Mouse (Mus musculus) left cerebral cortex, postnatal 36 days (tissue): ENCODE results near the gene Olfr998. TPM values are rescaled to one million over a fixed set of nuclear protein-coding genes. Genes with fewer than 3 reads are reported as not detected.
"Not testable (repeated sequence)": the region's sequence is repeated elsewhere in the genome, so short reads cannot be mapped to it uniquely, and the experiment has no call there.

Experiments
- DNase-seq, 2 experiments: peaks; one replicate each; pipeline ENCODE4 v3.0.0; 2021 to 2022; ENCODE audit warnings: low spot score in 2 of 2, mixed read lengths in 1 of 2
- intact Hi-C: fragments of 180-260 bp; cut with DNase I; formaldehyde crosslinking; loops from one replicate; pipeline ENCODE4 v1.15.1; 2025
- total RNA-seq, 2 experiments: library from RNA; stranded (reverse); gene quantifications; 2 replicates each; pipeline ENCODE4 v1.2.3; 2021

Olfr998 gene
- total RNA-seq = not detected

DNA sequence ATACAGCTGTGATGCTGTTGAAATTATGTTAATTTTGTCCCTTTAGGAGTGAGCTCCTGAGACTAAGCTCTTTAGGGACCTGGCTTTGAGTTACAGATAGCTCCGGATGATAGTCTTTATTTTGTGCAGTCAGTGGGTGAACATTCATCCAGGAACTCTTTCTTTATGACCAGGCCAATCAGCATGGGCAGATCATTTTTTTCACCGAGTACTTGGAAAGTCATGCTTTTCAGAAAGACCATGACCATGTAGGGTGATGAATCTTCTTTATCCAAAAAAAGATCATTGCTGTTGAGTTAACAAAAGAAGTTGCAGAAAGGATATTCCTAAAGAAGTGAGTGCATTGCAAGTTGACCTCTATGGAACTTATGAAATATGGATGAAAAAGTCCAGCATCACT, at the start of gene Olfr998:
Gene Olfr998, plus strand, starts transcription at position 301 of the 400 bp plus-strand sequence.
- DNase-seq, intact Hi-C loops: not testable (repeated sequence)

GRCm38 (mm10) chr2:85554806-85555205, 33.9 kb upstream of the Olfr998 start:
- intact Hi-C loops = no loop called here

DNA sequence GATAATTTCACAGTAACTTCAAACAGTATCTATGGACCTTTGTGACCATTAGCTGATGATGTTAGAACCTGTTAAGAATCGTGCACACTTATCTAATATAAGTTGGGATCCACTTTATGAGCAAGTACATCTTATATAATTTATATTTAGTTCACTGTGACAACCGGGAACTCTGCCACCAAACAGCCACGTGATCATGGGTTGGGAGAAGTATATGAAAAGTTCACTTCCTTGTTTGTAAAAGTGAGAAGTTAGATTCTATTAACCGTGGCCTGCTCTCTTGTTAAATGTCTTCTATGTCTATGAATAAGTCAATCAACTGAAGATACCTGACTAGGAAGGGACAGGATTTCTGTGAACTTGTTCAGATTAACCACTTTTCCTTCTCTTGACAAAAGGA, 28.5 kb upstream of the Olfr998 start:
- intact Hi-C loops = loop anchor here (2.0 kb wide), 1 partner anchor 313 kb away; no protein-coding TSS in a partner anchor
- no peak for DNase-seq

More at GRCm38 (mm10) chr2:85554806-85555205, 33.9 kb upstream of the Olfr998 start:
- DNase-seq = no peak

DNA sequence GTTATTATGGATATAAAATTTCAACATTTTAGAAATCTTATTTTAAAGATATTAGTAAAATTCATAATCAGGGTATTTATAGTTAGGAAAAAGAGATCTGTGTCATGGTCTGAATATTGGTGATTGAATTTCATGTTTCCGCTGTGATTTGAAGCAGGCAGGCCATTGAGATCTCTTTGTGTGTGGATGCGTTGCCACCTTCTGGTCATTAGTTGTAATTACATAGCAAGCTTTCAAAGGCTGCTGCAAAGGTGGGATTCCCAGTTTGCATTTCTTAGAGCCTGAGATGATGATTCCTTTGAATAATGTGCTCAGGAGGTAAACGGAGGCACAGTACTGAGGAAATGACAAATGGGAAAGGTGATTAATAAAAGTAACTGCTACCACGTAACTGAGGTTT, 27.6 kb upstream of the Olfr998 start:
- peak; percentile 6 to 27 for DNase-seq
- intact Hi-C loops = loop anchor here (1.0 to 2.0 kb wide), 2 partner anchors 314 to 438 kb away; no protein-coding TSS in a partner anchor

DNA sequence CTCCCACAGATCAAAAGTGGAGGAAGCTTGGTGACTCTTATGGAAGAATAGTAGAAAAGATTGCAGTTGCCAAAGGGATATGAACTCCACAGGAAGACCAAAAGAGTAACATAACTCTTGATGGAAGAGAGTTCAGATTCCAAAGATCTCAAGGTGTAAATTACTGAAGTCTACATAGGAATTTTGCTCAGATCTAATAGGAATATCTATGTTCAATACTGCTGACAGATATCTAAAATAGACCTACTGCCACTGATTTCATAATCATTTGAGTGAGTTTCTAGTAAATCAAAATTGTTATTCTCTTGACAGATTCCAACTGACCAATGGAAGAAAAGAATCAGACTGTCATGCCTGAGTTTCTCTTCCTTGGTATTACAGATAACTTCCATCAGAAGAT, 9.8 kb upstream of the Olfr998 start, which contains the start of gene Olfr996:
Gene Olfr996, plus strand, starts transcription at position 301 of the 400 bp plus-strand sequence.
- intact Hi-C loops = no loop called here

DNA sequence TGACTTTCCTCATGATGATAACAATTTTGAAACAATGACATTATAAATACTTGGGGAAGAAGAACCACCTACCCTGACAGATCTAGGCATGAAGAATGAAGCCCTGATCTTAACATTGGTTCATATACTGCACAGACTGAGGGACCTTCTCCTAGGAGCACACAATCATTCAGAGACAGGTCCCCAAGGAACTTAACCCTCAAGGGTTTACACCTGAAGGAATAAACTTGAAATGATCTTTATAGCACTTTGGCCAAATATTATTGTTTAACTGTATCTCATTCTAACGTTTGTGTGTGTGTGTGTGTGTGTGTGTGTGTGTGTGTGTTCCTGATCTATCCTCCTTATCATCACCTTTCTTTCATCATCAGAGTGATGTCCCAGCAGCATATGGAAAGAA, 23.1 kb downstream of the Olfr998 start, which contains the start of gene Olfr1000:
Gene Olfr1000, minus strand, starts transcription at position 101 of the 400 bp plus-strand sequence.
- no peak for DNase-seq
- intact Hi-C loops = no loop called here

More for the DNA sequence above, 9.8 kb upstream of the Olfr998 start, which contains the start of gene Olfr996:
- no peak for DNase-seq

Other genes with a start within 250 kb of the Olfr998 start
- not detected for gene Olfr987, start 249.6 kb upstream of the Olfr998 start, total RNA-seq
- not detected for gene Olfr988, start 225.7 kb upstream of the Olfr998 start, total RNA-seq
- not detected for gene Olfr992, start 179.5 kb upstream of the Olfr998 start, total RNA-seq
- not detected for gene Olfr993, start 174.1 kb upstream of the Olfr998 start, total RNA-seq
- not detected for gene Olfr994, start 152.5 kb upstream of the Olfr998 start, total RNA-seq
- not detected for gene Olfr995, start 145.3 kb upstream of the Olfr998 start, total RNA-seq
- gene 4833423E24Rik, start 69.9 kb upstream of the Olfr998 start, total RNA-seq = not detected
- gene Olfr996, start 9.7 kb upstream of the Olfr998 start, total RNA-seq = not detected
- gene Olfr1000, start 23.0 kb downstream of the Olfr998 start, total RNA-seq = not detected
- not detected for gene Olfr1002, start 61.8 kb downstream of the Olfr998 start, total RNA-seq
- not detected for gene Olfr154, start 75.5 kb downstream of the Olfr998 start, total RNA-seq
- not detected for gene Olfr1006, start 89.8 kb downstream of the Olfr998 start, total RNA-seq
- gene Olfr1008, start 100.5 kb downstream of the Olfr998 start, total RNA-seq = not detected
- gene Olfr1009, start 126.5 kb downstream of the Olfr998 start, total RNA-seq = not detected
- not detected for gene Olfr1012, start 173.8 kb downstream of the Olfr998 start, total RNA-seq
- not detected for gene Olfr1013, start 178.2 kb downstream of the Olfr998 start, total RNA-seq
- gene Olfr1014, start 183.8 kb downstream of the Olfr998 start, total RNA-seq = not detected
- not detected for gene Olfr1015, start 193.1 kb downstream of the Olfr998 start, total RNA-seq
- gene Olfr1016, start 213.6 kb downstream of the Olfr998 start, total RNA-seq = not detected
- not detected for gene Olfr1018, start 229.5 kb downstream of the Olfr998 start, total RNA-seq